Mouse (Mus musculus): Measurements from ENCODE around the gene Flnc.
"Not testable (repeated sequence)": the region's sequence is repeated elsewhere in the genome, so short reads cannot be mapped to it uniquely, and the experiment has no call there.

Flnc gene

GRCm38 (mm10) chr6:29433038-29433803 is at the start of gene Flnc:
Gene Flnc (plus strand): TSS chr6:29433256.
- peak; percentile 43 for DNase-seq

GRCm38 (mm10) chr6:29388052-29388518 is 45.0 kb upstream of the Flnc start, which contains the start of gene Opn1sw:
Gene Opn1sw (minus strand): TSS chr6:29388468.
- DNase-seq: no peak

GRCm38 (mm10) chr6:29388606-29389080 is 44.4 kb upstream of the Flnc start:
- DNase-seq: peak; percentile 95

- no peak for DNase-seq
These were observed 43.6 kb upstream of the Flnc start for GRCm38 (mm10) chr6:29389425-29389824.

- not testable (repeated sequence) for DNase-seq
These were observed 42.6 kb upstream of the Flnc start for GRCm38 (mm10) chr6:29390500-29390899.

- DNase-seq: not testable (repeated sequence)
These were observed 41.8 kb upstream of the Flnc start for GRCm38 (mm10) chr6:29391241-29391640.

- no peak for DNase-seq
These were observed 41.3 kb upstream of the Flnc start for GRCm38 (mm10) chr6:29391802-29392201.

GRCm38 (mm10) chr6:29394286-29394685 is 38.8 kb upstream of the Flnc start:
- no peak for DNase-seq

- peak; percentile 75 for DNase-seq
These were observed 36.9 kb upstream of the Flnc start, which contains the start of gene Ccdc136 for GRCm38 (mm10) chr6:29395910-29396713. Gene Ccdc136 (plus strand): TSS chr6:29396309.

GRCm38 (mm10) chr6:29396714-29397540 is 36.1 kb upstream of the Flnc start:
- peak; percentile 12 for DNase-seq

- peak; percentile 27 for DNase-seq
These were observed 35.5 kb upstream of the Flnc start for GRCm38 (mm10) chr6:29397575-29397974.

- DNase-seq: no peak
These were observed 33.2 kb upstream of the Flnc start for GRCm38 (mm10) chr6:29399851-29400250.

- DNase-seq: peak; percentile 26
These were observed 30.2 kb upstream of the Flnc start for GRCm38 (mm10) chr6:29402693-29403342.

GRCm38 (mm10) chr6:29406412-29406811 is 26.6 kb upstream of the Flnc start:
- DNase-seq: no peak

GRCm38 (mm10) chr6:29415446-29415845 is 17.6 kb upstream of the Flnc start:
- DNase-seq: no peak

- no peak for DNase-seq
These were observed 12.5 kb upstream of the Flnc start for GRCm38 (mm10) chr6:29420596-29420995.

GRCm38 (mm10) chr6:29425118-29425517 is 7.9 kb upstream of the Flnc start:
- no peak for DNase-seq

- DNase-seq: no peak
These were observed 6.7 kb upstream of the Flnc start for GRCm38 (mm10) chr6:29426331-29426730.

- no peak for DNase-seq
These were observed 4.9 kb upstream of the Flnc start for GRCm38 (mm10) chr6:29428171-29428570.

GRCm38 (mm10) chr6:29430681-29431420 is 2.2 kb upstream of the Flnc start:
- no peak for DNase-seq

- no peak for DNase-seq
These were observed 1.6 kb upstream of the Flnc start for GRCm38 (mm10) chr6:29431473-29431872.
